Mouse (Mus musculus) cortical plate, adult 2 months (tissue): Measurements from ENCODE around the gene Pth2r.

Experiments
- CTCF ChIP-seq: fragments of 200-500 bp; IDR thresholded peaks from 2 replicates; pipeline ENCODE4 v1.5.1; 2011; ENCODE audit warnings: mild to moderate bottlenecking, control low read depth, low read length; ENCODE audit not compliant: insufficient read depth; ENCODE audit errors: extremely low read depth
- POLR2A ChIP-seq: fragments of 200-500 bp; IDR thresholded peaks from 2 replicates; pipeline ENCODE4 v1.6.1; 2011; ENCODE audit warnings: mild to moderate bottlenecking, low read length, control low read depth; ENCODE audit not compliant: insufficient read depth; ENCODE audit errors: extremely low read depth

- TF ChIP-seq CTCF (no peak), POLR2A (no peak)
Observed at GRCm38 (mm10) chr1:65352979-65353378, 71.1 kb downstream of the Pth2r start.
